Mouse (Mus musculus) heart, postnatal 25 days (tissue): ENCODE results near the gene Cuedc2. TPM values are rescaled to one million over a fixed set of nuclear protein-coding genes. Genes with fewer than 3 reads are reported as not detected.

Source experiments
- DNase-seq: peaks from one replicate; pipeline ENCODE4 v3.0.0; 2022; ENCODE audit warnings: low spot score
- intact Hi-C: fragments of 180-260 bp; cut with DNase I; formaldehyde crosslinking; loops from one replicate; pipeline ENCODE4 v1.15.1; 2025
- total RNA-seq, 2 experiments: library from RNA; stranded (reverse); gene quantifications; 2 replicates each; pipeline ENCODE4 v1.2.3; 2021

Gene Cuedc2
- total RNA-seq, 2 experiments from 2014 or later = 80.9 to 87.7 TPM

DNA sequence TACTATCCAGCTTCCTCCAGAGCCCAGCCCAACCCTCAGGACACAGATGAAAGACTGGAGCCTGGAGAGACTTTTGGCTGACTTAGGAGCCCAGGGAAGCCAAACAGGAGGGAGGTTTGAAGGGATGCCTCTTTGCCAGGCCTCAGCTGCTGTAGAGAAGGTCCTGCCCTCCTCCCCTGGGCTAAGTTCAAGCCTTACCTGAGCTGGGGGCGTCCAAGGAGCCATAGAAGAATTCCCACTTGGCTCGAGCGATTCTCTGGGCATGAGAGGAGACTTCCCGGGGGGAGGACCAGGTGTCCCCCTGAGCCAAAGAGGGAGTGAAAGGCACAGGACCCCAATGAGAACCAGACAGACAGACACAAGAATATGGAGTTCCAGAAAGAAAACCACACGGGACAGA lies 14.8 kb downstream of the Cuedc2 start:
- intact Hi-C loops = no loop called here
- DNase-seq = no peak

DNA sequence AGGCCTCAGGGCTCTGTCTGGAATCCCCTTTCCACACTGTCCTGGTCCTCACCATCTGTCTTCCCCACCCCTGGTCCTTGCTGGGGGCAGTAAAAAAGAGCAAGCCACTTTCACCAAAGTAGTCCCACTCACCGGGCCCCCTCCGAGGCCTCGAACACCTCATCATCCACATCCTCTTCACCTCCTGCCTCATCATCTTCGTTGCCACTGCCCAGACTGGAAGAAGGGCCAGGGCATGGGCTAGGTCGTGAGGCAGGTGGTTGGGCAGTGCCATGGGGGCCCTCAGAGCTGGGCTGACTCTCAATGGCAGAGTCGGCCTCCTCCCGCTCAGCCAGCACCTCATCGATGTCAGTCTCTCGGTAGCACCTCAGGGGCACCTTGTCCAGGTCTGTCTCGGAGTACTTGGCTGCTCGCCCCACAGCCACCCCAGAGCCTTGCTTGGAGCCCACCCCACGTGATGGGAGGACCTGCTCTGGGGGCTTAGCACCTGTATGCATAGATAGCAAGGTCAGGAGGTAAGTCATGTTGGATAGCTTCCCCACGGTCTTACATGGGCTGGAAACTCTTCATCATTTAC lies 15.4 kb downstream of the Cuedc2 start:
- intact Hi-C loops = no loop called here
- DNase-seq = no peak

DNA sequence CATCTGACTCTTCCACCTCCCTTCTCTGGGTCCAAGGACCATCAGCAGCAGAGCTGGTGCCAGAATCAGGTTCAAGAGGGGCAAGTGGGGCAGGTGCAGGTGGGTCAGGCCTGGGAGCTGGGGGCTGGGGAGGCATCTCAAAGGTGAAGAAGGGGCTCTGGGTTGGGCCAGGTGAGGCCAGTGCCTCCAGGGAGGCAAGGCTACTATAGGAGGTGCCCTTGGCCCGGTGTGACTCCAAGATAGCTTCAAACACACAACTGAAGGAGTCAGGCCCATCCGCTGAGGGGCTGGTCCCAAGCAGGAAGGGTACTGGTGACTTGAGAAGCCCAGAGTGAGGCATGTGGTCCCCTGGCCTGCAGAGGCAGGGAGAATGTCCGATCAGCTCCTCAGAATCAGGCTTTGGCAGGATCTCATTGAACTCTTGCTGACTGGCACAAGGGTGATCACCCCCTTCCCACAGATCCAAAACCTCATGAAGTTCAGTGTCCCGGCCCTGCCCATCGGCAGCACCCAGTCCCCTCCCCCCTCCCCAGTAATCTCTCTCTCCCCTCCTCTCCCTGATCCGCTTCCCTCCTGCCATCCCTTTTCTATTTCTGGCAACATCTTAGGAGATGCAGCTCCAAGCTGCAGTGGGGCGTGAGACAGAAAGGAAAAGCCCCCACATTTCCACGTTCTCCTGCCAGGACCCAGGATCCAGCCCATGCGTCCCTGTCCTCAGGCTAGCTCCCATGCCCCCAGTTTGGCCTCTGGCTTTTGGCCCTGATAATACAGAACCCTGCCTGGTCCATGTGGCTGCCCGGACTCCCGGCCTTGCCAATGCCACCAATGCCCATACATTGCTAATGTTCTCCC lies 16.1 kb downstream of the Cuedc2 start:
- no peak for DNase-seq
- intact Hi-C loops = no loop called here

DNA sequence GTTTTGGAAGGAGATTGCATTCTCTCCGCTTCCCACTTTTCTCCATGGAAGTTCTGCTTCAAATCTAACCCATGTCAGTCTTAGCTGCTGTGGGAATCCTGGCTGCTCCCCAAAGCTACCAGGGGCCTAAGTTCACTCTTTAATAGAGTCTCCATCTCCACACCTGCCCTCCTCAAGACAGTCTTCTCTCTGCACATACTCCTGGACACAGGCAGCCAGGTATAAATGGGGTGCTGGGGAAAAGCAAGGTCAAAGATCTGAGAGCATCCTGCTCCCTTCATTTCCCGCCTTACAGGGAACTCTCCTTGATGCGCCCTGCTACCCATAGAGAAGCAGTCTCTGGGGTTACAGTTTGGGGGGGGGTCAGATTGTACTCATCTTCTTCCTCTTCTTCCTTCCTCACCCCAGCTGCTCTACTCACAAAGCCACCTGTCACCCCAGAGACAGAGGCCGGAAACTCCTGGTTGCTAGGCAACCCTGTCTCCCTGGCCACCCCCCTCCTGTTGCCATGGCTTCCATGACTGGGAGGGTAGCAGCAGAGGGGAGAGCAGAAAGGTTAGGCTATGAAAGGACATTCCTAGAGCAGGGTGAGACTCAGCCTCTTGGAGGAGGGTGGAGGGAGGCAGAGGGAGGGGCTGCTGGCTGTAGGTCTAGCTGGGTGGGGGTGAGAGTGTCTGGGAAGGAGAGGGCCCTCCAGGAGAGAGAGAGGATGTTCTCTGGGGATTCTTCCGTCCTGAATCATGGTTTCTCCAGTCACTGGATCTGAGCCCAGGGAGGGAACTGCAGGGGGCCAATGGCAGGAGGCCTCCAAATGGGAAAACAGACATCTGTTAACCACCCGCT lies 17.2 kb downstream of the Cuedc2 start:
- DNase-seq = no peak
- intact Hi-C loops = no loop called here

DNA sequence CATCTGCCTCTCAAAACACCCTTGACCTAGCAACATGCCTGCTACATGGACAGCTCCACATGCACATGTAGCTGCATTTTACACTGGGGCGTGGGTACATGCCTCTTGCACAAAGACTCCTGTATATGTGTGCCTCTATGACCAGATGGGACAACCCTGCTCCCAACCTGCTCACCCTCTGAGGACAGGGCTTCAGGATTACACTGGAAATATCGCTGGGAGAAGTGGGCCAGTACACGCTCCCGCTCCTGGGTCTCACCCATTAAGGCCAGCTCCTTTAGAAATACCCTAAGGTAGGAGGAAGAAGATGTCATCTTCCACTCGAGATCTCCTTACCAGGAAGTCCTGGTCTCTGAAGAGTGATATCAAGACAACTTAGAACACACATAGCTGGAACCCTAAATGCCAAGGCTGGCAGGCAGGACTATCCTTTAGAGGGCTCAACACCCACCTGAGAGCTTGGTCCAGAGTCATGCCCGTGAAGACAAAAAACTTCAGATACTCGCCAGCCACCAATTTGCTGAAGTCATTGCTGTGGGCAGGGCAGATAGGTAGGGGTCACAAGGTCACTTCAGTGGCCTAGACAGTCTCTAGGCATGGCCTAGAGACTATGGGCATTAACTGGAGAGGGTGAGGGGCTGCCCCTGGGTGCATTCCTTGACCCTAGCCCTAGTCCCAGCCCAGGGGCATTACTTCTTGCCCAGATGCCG lies 18.3 kb downstream of the Cuedc2 start:
- intact Hi-C loops = no loop called here
- no peak for DNase-seq

DNA sequence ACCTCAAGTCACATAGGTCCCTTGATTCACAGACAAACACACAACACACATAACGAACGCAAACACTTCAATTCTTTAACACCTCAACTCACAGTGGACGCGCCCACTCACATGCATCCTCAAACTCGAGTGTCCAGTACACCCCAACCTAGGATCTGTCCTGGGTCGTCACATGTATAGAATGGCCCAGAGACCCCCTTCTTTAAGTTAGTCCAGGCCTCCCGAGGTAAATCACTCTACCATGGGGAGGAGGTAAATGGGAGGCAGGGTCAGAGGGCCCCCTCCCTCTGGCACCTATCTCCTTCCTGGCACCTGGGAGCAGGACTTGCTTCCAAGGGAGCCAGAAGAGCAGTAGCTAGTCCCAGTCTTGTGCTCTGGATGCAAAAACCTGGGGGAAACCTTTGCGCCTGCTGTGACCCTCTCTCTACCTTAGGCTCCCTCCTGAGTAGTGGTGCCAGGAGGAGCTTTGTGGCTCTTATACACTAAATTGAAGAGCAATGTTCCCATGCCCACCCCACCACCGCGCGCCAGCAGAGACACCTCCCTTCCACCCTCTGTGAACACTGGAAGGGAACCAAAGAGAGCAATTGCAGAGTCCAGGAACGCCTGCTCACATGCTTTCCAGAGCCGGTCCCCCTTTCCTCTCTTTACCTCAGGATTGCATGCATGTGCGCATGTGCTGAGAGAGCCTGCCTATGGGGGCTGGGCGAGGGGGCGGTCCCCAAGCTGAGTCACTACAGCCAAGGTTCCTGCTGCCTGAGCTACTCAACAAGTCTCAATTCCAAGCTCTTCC lies 19.7 kb downstream of the Cuedc2 start:
- DNase-seq = peak; percentile 48
- intact Hi-C loops = no loop called here

DNA sequence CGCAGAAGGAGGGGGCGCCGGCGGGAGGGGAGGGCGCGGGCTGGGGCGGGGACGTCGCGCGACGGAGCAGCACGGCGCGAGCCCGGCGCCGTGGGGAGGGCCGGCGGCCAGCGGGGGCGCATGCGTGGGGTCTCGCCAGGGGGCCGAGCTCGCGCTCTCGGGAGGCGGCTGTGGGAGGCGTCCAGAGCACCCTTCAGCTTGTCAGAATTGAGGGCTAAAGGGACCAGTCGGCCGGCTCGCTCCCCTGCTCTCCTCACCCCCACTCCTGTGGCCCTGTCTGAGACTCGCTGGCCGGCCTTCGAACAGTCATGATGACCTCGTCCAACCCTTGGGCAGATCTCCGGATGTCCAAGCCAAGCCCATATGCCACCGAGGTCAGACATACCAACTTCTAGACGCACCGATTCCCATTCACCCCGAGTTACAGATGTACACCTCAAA lies 20.5 kb downstream of the Cuedc2 start:
- intact Hi-C loops = no loop called here
- DNase-seq = no peak

DNA sequence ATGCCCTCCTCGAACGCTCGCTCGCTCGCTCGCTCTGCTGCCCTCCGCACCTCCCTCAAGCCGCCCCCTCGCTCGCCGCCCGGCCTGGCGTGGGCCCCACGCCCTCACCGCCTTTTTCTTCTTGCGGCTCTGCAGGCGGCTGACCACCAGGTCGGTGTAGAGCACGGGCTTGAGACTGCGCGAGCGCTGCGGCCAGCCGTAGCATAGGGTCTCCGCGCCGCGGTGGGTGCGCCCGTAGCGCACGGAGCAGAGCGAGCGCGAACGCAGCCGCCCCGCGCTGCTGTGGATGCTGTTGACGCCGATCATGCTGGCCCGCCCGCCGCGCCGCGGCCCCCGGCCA lies 21.0 kb downstream of the Cuedc2 start:
- DNase-seq = no peak
- intact Hi-C loops = no loop called here

DNA sequence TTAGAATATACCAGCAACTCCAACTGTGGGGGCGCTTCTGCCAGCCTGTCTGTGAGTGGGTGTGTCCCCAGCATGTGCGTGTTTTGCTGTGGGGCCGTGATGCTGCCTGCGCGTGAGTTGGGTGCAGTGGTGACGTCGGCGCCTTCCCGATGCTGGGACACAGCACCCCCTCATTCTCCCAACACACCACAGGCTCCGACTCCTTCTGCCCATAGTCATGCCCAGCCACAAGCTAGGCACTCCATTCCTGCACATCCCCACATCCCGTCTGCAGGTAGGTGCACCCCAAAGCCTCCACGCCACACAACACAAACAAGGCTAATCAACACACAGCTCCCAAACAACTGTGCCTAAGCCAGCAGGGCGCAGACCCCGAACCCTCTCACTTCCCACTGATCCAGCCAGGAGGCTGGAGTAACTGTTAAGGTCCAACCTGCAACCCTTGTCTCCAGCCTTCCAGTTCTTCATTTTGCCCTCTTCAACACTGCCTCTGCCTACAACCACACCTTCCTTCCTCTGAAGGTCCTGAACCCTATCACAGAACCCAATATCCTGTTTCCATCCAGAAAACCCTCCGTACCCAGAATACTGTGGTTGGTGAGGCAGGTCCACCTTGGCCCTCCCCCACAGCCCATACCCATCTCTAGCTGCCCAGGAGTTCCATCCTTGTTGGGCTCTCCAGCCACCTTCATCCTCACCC lies 21.5 kb downstream of the Cuedc2 start:
- intact Hi-C loops = no loop called here
- no peak for DNase-seq

DNA sequence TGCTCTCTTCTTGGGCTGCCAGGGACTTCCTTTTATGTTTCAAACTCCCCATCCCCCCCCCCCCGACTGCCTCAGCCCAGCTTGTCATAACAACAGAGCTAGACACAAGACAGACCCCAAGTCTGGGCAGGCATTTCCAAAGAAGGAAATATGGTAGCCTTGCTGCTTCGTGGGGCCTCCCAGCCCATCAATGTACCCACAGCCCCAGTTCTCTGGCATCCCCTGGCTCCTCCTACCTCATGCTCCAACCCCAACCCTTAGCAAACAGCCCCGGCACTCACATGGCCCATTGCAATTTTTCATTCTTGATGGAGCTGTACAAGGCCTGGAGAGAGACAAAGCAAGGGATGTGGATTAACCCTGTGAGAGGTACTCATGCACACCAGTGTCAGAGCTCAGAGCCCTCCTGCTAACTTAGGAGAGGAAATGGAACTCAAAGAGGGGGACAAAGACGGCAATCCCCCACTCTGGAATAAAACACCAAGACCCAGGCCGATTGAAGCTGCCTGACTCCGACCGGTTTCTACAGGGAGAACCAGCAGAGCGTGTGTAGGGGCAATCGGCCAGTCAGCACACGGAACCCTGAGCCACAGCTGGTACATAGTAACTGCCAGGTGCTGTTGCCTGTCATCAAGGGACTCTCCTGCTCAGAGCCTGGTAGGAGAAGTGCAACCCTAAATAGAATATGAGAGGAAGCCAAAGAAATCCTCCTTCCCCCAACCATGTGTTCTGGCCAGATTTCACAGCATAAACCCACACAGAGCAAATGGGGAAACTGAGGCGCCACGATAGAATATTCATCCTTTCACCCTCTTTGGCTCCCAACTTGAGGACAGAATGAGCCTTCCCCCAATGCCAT lies 22.5 kb downstream of the Cuedc2 start:
- intact Hi-C loops = no loop called here

DNA sequence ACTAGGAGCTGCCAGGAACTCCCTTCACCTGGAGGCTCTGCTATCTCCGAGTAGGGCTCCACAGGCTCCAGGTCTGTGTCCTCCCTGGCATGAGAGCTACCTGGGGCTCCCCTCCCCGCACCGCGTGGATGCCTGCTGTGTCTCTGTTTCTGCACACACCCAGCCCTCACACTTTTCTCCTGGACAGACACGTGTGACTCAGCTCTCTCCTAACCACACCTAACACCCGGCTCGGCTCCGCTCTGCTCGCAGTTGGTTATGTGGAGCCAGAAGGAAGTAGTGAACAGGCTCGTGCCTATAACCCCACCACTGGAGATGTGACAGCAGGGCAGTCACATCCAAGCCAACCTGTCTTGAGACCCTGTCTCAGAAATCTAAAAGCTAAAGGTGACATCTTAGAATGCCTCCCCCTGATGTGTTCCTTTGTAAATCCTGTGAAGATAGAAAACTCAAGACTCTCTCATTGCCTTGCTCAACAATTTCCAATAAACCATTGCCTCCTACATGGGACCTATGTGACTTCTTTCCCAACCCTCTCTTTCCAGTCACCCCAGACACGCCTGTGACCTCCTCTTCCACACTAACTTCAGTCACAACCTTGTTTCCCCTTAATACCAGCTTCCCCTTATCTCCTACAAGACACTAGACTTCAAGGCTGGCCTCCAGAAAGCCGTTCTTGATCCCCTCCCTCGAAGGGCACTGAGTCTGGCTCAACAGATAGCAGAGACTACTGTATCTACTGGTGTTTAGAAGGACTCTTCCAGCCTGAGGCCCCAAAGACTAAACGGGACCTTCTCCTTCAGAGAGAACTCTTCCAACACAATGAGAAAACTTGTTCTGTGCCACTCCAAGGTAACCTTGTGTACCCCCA lies 23.4 kb downstream of the Cuedc2 start:
- no peak for DNase-seq
- intact Hi-C loops = no loop called here

More for the DNA sequence above, 22.5 kb downstream of the Cuedc2 start:
- no peak for DNase-seq

DNA sequence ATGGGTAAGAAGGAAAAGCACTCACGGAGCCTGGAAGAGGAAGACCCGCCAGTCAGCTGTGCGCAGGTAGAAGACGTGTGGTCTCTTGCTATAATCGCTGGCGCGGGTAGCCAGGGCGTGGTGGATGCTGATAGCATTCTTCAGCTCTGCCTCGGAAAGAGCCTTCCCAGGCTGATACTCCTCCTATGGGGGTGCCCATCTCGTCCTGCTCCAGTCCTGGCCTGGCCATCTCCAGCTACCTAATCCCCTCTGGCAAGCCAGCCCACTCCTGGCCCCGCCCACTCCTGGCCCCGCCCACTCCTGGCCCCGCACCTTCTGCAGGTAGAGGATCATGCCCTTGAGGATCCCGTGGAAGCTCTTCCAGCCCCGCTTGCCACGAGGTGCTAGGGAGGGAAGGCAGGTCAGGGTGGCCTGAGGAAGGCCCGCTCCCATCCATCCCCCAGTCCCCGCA lies 24.3 kb downstream of the Cuedc2 start:
- no peak for DNase-seq
- intact Hi-C loops = no loop called here

DNA sequence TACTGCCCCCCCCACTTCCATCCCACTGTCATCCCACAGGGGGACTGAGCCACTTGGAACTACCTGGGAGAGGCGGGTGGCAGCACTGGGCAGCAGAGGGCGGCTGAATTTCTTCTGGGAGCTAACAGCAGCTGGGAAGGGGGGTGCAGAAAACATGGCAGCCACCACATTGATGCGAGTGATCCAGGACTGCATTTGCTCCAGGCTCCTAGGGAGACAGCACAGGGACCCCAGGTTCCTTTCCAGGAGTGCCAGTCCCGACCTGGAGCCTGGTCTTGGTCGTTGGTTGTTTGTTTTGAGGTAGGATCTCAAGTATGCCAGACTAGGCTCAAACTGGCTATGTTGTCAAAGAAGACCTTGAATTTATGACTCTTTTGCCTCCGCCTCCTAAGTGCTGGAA lies 24.9 kb downstream of the Cuedc2 start:
- intact Hi-C loops = no loop called here
- no peak for DNase-seq

DNA sequence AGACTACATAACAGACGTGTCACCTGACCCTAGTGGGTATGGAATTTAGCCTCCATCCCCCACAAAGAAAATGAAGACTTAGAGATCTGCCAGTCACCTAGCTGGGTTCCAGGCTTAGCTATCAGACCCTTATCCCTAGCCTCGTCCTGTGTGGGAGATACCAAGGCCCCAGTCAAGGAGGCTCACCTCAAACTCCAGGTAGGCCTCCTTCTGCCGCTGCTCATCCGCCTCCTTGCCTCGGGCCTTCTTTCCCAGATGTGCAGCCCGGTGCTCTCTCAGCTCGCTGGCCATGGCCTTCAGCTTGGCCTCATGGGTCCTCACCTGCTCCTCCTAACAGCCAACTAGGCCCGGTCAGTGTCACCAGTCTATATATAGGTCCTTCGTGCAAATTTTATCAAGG lies 25.4 kb downstream of the Cuedc2 start:
- intact Hi-C loops = no loop called here

DNA sequence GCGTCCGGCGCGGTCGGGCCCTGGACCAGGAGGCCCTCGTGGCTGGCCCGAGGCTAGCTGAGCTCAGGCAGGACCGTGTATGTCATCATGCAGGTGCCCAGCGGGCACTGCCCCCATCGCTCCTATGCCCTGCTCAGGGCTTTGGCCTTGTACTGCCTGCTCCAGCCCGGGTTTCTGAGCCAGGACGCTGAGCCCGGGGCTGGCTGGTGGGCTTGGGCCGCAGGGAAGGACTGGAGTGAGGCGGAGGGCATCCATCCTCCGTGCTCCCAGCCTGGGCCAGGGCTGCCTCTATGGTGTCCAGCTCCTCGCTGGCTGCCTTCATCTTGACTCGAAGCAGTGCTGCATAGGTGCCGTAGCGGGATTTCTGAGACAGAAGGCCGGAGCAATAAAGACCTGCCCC lies 25.9 kb downstream of the Cuedc2 start:
- intact Hi-C loops = no loop called here
- DNase-seq = no peak

More for the DNA sequence above, 25.4 kb downstream of the Cuedc2 start:
- no peak for DNase-seq

DNA sequence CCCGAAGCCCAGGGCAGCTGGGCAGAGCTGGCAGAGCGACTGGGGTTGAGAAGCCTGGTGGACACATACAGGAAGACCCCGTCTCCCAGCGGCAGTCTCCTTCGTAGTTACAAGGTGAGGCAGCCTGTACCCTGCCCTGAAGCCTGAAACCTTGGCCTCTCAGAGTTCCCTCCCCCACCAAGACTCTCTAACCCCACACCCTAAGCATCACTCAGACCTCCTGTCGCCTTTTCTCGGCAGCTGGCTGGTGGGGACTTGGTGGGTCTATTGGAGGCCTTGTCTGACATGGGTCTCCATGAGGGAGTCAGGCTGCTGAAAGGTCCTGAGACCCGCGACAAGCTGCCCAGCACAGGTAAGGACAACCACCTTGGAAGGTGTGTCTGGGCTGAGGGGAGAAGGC lies 27.2 kb downstream of the Cuedc2 start:
- intact Hi-C loops = no loop called here
- DNase-seq = no peak

DNA sequence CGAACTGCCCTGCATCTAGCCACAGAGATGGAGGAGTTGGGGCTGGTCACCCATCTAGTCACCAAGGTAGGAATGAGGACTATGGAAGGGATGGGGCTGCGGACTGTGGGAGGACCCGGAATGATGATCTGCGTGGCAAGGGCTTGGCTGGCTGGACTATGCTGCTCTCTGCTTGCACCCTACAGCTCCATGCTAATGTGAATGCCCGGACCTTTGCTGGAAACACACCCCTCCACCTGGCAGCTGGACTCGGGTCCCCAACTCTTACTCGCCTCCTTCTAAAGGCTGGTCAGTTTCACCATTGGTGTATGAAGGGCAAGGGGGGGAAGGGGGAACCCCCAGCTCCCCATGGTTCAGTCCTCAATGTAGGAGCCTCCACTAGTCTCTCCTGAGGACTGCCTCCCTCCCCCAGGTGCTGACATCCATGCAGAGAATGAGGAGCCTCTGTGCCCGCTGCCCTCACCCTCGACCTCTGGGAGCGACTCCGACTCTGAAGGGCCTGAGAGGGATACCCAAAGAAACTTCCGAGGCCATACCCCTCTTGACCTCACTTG lies 28.1 kb downstream of the Cuedc2 start:
- intact Hi-C loops = no loop called here

More for the DNA sequence above, 28.1 kb downstream of the Cuedc2 start:
- DNase-seq = no peak
